Mouse (Mus musculus) liver (tissue): ENCODE measurements around the gene Gnaz.
A peak's percentile ranks its signal among the peaks of the same experiment; 100 is the strongest.

Experiments
- DNase-seq: peaks from one replicate; pipeline ENCODE4 v3.0.0-alpha.2; 2020; ENCODE audit warnings: mixed read lengths

Gene Gnaz

DNA sequence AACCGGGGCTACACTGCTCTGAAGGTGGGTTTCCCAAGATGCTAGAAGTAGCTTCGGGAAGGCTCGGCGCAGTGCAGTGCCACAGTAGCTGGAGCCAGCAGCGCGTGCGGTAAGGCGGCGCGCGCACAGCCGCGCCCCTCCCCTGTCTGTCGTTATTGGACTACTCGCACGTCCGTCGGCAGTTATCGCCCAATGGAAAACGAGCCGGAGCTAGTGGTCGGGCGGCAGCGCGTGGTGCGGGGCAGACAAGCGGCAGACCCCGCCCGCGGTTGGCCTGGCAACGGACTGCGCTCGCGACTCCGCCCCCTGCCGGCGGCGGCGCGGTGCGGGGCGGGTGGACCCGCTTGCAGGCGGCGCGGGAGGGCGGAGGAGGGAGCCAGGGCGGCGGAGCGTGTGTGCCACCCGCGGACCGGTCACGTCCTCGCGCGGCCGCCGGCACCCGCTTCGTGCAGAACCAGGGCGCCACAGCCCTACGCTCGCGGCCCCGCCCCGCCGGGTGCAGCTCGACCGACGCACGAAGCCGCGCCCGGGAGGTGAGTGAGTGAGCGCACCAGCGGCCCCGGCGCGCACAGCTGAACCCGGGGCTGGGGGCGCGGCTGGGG is at the start of gene Gnaz:
Gene Gnaz (plus strand): TSS at position 328 of the 602 bp plus-strand sequence.
- peak; percentile 90 for DNase-seq

DNA sequence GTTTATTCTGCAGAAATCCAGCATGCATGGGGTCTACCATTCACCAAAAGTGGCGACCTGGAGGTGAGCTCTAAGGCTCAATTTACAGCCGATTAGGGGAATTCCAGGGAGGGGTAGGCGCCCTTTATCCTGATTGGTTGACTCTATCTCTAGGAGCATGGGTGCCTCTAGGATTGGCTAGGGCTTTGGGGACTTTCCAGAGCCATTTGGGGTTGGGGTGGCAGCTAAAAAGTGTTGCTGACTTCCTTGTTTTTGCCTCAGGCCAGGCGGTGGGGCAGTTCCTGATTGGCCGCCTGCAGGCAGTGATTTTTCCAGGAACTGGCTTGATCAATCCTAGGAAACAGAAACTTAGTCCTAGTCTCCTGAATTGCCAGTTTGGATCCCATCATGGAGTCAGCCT is 47.7 kb upstream of the Gnaz start:
- DNase-seq: no peak

- DNase-seq: peak; percentile 40
These were observed 46.0 kb upstream of the Gnaz start for GRCm38 (mm10) chr10:74920853-74921567.

- no peak for DNase-seq
These were observed 45.4 kb upstream of the Gnaz start for GRCm38 (mm10) chr10:74921614-74922013.

DNA sequence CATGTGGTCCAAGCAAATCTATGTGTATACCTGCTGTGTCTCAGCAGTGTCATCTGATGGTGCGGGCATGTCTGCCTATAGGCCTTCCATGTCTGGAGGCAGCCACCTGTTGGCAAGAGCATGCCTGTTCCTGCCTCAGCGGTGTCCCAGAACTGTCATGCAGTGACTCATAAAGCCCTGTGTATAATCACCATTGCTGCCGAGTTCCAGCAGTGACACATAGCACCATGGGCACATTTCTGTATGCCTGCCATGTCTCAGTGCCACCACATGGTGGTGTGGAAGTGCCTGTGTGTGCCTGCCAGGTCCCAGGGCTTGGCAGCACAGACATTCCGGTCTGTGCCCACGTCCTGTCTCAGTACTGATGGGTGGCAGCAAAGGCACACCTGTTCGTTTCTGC is 44.2 kb upstream of the Gnaz start:
- no peak for DNase-seq

DNA sequence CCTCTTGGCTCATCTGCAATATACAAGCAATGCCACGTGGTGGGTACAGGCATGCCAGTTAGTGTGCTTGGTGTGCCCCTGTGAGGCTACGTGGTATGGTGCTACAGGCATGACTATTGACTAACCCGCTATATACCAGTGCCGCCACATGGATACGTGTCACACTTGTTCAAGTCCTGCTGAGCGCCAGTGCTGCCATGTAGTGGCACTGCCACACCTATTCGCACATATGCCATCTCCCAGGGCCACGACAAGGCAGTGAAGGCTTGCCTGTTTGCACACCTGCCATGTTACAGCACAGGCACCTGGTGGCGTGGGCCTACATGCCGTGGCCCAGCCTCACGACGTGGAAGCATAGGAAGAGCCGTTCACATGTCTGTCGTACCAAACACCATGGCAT is 42.7 kb upstream of the Gnaz start:
- DNase-seq: no peak

DNA sequence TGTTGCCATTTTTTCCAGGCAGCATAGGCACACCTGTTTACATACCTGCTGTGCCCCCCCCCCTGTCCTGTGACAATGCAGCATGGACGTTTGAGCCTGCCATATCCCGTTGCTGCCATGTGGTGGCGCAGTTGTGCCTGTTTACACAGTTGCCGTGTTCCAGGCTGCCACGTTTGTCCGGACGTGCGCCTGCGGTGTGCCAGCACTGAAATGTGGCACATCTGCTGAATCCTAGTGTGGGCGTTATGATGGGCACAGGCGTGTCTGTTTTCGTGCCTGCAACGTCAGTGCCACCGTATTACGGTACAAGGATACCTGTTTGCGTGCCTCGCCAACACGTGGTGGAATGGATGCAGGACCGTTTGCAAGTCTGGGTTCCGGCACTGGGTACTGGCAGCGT is 41.7 kb upstream of the Gnaz start:
- peak; percentile 50 for DNase-seq

- no peak for DNase-seq
These were observed 38.7 kb upstream of the Gnaz start for GRCm38 (mm10) chr10:74928276-74928675.

- DNase-seq: no peak
These were observed 37.4 kb upstream of the Gnaz start for GRCm38 (mm10) chr10:74929578-74929977.

- no peak for DNase-seq
These were observed 36.4 kb upstream of the Gnaz start for GRCm38 (mm10) chr10:74930541-74930940.

- no peak for DNase-seq
These were observed 35.3 kb upstream of the Gnaz start for GRCm38 (mm10) chr10:74931631-74932030.

DNA sequence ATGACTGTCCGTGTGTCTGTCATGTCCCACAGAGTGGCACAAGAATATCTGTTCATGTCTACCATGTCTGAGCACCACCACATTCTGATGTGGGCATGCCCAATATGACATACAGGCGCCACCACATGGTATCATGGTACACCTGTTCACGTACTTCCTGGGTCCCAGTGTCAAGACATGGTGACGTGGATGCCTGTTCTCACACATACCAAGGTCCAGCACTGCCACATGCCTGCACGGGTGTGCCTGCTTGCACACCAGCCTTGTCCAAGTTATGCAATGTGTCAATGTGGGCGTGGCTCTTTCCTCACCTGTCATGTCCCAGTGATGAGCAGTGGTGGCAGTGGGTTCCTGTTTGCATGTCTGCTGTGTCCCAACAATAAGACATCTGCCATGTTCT is 34.5 kb upstream of the Gnaz start:
- no peak for DNase-seq

GRCm38 (mm10) chr10:74933548-74934190 is 33.3 kb upstream of the Gnaz start:
- no peak for DNase-seq

DNA sequence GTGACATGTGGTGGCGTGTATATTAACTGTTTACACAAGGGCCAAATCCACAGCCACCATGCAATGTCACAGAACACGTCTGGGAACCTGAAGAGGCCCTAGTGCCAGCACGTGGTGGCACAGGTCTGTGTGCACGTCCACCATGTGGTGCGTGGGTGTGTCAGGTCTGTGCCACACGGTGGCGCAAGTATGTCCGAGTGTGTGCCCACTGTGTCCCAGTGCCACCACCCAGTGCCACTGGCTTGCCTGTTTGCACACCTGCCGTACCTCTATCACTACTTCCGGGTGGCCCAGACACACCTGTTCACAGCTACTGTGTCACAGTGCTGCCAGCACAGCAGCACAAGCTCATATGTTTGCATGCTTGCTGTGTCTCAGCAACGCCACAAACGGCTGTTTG is 32.5 kb upstream of the Gnaz start:
- no peak for DNase-seq

DNA sequence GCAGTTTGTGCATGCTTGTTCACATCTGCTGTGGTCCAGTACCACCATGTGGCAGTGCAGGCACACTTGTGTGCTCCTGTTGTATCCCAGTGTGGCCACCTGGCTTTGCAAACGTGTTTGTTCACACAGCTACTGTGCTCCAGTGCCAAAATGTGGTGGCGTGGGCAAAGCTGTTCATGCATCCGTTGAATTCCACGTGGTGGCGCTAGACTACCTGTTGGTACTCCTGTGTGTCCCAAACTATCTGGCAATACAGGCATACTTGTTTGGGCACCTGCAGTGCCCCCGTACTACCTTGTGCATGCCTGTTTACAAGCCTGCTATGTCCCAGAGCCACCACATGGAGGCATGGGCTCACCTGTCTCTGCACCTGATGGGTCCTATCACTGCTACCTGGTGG is 32.0 kb upstream of the Gnaz start:
- peak; percentile 25 for DNase-seq

DNA sequence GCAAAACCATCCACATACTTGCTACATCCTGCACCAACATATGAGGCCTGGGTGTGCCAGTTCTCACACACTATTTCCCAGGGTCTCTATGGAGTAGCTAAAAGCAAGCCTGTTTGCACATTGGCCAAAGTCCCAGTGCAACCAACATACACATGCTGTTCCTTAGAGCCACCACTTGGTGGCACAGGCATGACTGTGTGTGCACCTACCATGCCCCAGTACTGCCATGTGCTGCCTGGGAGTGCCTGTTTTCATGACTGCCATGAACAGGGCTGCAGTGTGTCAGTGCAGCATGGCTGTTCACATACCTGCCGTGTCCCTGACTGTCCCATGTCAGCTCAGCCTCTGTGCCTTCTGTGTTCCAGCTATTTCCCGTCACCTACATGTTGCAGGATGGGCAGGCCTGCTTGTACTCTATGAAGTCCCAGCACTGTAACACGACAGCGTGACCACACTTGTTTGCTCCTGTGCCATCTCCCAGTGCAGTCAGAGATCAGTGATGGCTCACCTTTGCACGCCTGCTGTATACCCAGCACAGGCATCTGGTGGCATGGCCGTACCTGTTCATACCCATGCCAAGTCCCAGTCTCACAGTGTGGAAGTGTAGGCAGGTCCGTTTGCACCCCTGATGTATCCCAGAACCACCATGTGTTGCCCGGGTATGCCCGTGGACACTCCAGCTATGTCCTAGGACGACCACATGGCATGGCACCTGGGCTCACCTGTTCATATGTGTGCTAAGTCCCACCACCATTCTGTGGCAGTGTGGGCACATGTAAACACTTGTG is 29.8 kb upstream of the Gnaz start:
- no peak for DNase-seq

GRCm38 (mm10) chr10:74938410-74938809 is 28.6 kb upstream of the Gnaz start:
- no peak for DNase-seq

DNA sequence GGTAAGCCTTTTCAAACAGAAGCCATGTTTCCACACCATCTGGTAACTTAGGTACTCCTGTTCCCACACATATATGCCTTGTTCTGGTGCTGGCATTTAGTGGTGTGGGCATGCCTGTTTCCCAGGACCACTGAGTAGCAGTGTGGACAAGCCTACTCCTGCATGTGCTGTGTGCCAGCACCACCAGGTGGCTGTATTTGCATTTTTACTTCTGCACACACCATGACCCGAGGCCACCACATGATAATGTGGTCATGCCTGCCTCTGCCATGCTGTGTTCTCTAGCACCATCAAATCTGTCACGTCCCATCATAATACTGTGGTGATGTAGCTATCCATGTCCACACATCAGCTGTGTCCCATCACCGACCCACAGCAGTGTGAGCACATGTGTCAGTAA is 27.7 kb upstream of the Gnaz start:
- no peak for DNase-seq

DNA sequence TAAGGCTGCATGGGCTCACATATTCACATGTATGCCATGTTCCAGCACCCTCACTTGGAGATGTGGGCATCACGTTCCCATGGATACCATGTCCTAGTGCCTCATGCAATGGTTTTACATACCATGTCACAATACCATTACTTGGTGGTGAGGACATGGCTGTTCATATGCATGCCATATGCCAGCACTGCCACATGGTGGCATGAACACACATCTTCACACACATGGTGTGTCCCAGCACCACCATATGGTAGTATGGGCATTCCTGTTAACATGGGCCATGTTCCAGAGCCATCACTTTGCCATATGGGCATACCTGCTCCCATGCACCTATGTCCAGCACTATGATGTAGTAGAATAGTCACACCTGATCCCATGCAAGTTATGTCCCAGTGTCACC is 26.2 kb upstream of the Gnaz start:
- DNase-seq: no peak

GRCm38 (mm10) chr10:74952830-74953443 is 14.0 kb upstream of the Gnaz start:
- DNase-seq: no peak

GRCm38 (mm10) chr10:74964380-74964779 is 2.6 kb upstream of the Gnaz start:
- no peak for DNase-seq

GRCm38 (mm10) chr10:74967651-74968267 is 782 bp downstream of the Gnaz start:
- DNase-seq: no peak

DNA sequence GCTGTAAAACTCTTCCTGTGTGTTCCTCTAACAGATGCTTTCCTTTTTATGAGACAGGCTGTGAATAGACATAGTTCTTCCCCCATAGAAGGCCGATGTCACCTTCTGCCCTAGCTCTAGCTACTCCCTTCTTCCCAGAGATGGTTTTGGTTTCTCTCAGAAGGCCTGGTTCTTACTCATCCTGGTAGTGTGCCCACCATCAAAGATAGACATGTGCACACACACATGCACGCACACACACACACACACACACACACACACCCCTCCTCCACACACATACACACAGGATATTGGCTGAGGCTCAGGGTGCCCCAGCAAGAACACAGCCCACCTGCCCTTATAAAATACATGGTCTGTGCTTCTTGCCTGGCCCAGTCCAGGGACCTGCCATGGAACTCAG is 2.3 kb downstream of the Gnaz start:
- DNase-seq: no peak
